Mouse (Mus musculus): ENCODE data around the gene Sympk.

GRCm38 (mm10) chr7:19092381-19093173 lies 68.4 kb downstream of the Sympk start:
- TF ChIP-seq CTCF (IDR thresholded peaks at IDR 0.05; ENCODE audit: low read depth, low read length), result no peak
- no peak for TF ChIP-seq POLR2A (IDR thresholded peaks at IDR 0.05; ENCODE audit: extremely low read depth, insufficient read depth, low read length)
